Mouse (Mus musculus) midbrain, embryonic 13.5 days (tissue): ENCODE data around the gene Ppp6r2. TPM values are rescaled to one million over a fixed set of nuclear protein-coding genes. Genes with fewer than 3 reads are reported as not detected.
A peak's percentile ranks its signal among the peaks of the same experiment; 100 is the strongest.

ENCODE experiments used
- ATAC-seq: fragments of 200-750 bp; cut with Nextera tagmentation; 2 replicates; pipeline ENCODE4 v1.8.0; 2017; ENCODE audit warnings: mild to moderate bottlenecking, moderate TSS enrichment, moderate library complexity
- H3K27ac ChIP-seq: fragments of 300-500 bp; sonication (generic); 2 replicates; pipeline ENCODE4 v1.5.1; 2015; ENCODE audit warnings: inconsistent platforms, mild to moderate bottlenecking, moderate library complexity
- H3K27me3 ChIP-seq: fragments of 300-500 bp; sonication (generic); 2 replicates; pipeline ENCODE4 v1.6.1; 2015; ENCODE audit warnings: mild to moderate bottlenecking, inconsistent platforms
- H3K36me3 ChIP-seq: fragments of 300-500 bp; sonication (generic); 2 replicates; pipeline ENCODE4 v1.6.1; 2015; ENCODE audit warnings: mild to moderate bottlenecking, inconsistent platforms
- H3K4me1 ChIP-seq: fragments of 300-500 bp; sonication (generic); replicated peaks from 2 replicates; pipeline ENCODE4 v1.6.1; 2015; ENCODE audit warnings: inconsistent platforms
- H3K4me2 ChIP-seq: fragments of 300-500 bp; sonication (generic); replicated peaks from 2 replicates; pipeline ENCODE4 v1.6.1; 2015; ENCODE audit warnings: moderate library complexity, mild to moderate bottlenecking, inconsistent platforms
- H3K4me3 ChIP-seq: fragments of 300-500 bp; sonication (generic); replicated peaks from 2 replicates; pipeline ENCODE4 v1.5.1; 2015; ENCODE audit warnings: mild to moderate bottlenecking, inconsistent platforms
- H3K9ac ChIP-seq: fragments of 300-500 bp; sonication (generic); replicated peaks from 2 replicates; pipeline ENCODE4 v1.6.1; 2015; ENCODE audit warnings: mild to moderate bottlenecking, inconsistent platforms
- H3K9me3 ChIP-seq: fragments of 300-500 bp; sonication (generic); 2 replicates; pipeline ENCODE4 v1.6.1; 2016; ENCODE audit warnings: mild to moderate bottlenecking, inconsistent platforms
- WGBS: fragments of 180-500 bp; shearing (Covaris S2); methylation state at CpG from one replicate; pipeline ENCODE4 v1.1.7; 2015; 5-methylcytosine and 5-hydroxymethylcytosine counted together
- polyA plus RNA-seq: library from polyadenylated mRNA; unstranded; fragments of >200 nt; fragmentation: Nextera tagmentation; extraction: Ambion mirVana; gene quantifications from 2 replicates; pipeline ENCODE4 v1.2.1, GENCODE M21; 2015

Ppp6r2 gene
- polyA plus RNA-seq, 1 experiment from 2014 or later, result 86.6 TPM

GRCm38 (mm10) chr15:89296465-89296864 lies 85.1 kb downstream of the Ppp6r2 start:
- Histone ChIP-seq H3K4me3 (no peak overlapping the region), H3K4me2 (no peak overlapping the region), H3K27me3 (no peaks in the 10 kb centered on the region), H3K4me1 (no peaks in the 10 kb centered on the region), H3K9ac (no peak overlapping the region), H3K36me3 (peaks cover 94% of the 10 kb centered on the region), H3K9me3 (no peaks in the 10 kb centered on the region), H3K27ac (no peak overlapping the region)
- WGBS, result 100% methylated on average over 1 of the region's 1 CpGs
- no peak for ATAC-seq

GRCm38 (mm10) chr15:89297695-89298094 lies 86.3 kb downstream of the Ppp6r2 start:
- Histone ChIP-seq H3K4me2 (no peak overlapping the region), H3K4me3 (no peak overlapping the region), H3K9ac (no peak overlapping the region), H3K4me1 (no peaks in the 10 kb centered on the region), H3K9me3 (no peaks in the 10 kb centered on the region), H3K36me3 (peaks cover 95% of the 10 kb centered on the region), H3K27me3 (no peaks in the 10 kb centered on the region), H3K27ac (no peak overlapping the region)
- ATAC-seq, result no peak
- 97% methylated on average over 2 of the region's 2 CpGs for WGBS

GRCm38 (mm10) chr15:89300180-89300579 lies 88.8 kb downstream of the Ppp6r2 start:
- WGBS, result 86% methylated on average over 13 of the region's 13 CpGs
- no peak for ATAC-seq
- H3K4me3 ChIP-seq, result no peak overlapping the region
- H3K4me2 ChIP-seq, result no peak overlapping the region
- H3K9me3 ChIP-seq, result no peaks in the 10 kb centered on the region
- H3K27me3 ChIP-seq, result no peaks in the 10 kb centered on the region
- H3K9ac ChIP-seq, result no peak overlapping the region
- no peaks in the 10 kb centered on the region for H3K4me1 ChIP-seq
- peaks cover 95% of the 10 kb centered on the region for H3K36me3 ChIP-seq
- H3K27ac ChIP-seq, result no peak overlapping the region

- Histone ChIP-seq H3K27ac (no peak overlapping the region), H3K9me3 (no peaks in the 10 kb centered on the region), H3K36me3 (peaks cover 95% of the 10 kb centered on the region), H3K4me1 (no peaks in the 10 kb centered on the region), H3K4me2 (no peak overlapping the region), H3K9ac (no peak overlapping the region), H3K27me3 (no peaks in the 10 kb centered on the region), H3K4me3 (no peak overlapping the region)
- ATAC-seq, result no peak
- WGBS, result 95% methylated on average over 8 of the region's 8 CpGs
Measured at GRCm38 (mm10) chr15:89300600-89300999, 89.2 kb downstream of the Ppp6r2 start.

- Histone ChIP-seq H3K4me1 (peaks cover 8% of the 10 kb centered on the region), H3K9me3 (no peaks in the 10 kb centered on the region), H3K4me3 (no peak overlapping the region), H3K9ac (no peak overlapping the region), H3K27ac (no peak overlapping the region), H3K36me3 (peaks cover 69% of the 10 kb centered on the region), H3K4me2 (no peak overlapping the region), H3K27me3 (no peaks in the 10 kb centered on the region)
- no peak for ATAC-seq
- 89% methylated on average over 1 of the region's 1 CpGs for WGBS
Measured at GRCm38 (mm10) chr15:89305966-89306365, 94.6 kb downstream of the Ppp6r2 start.

DNA sequence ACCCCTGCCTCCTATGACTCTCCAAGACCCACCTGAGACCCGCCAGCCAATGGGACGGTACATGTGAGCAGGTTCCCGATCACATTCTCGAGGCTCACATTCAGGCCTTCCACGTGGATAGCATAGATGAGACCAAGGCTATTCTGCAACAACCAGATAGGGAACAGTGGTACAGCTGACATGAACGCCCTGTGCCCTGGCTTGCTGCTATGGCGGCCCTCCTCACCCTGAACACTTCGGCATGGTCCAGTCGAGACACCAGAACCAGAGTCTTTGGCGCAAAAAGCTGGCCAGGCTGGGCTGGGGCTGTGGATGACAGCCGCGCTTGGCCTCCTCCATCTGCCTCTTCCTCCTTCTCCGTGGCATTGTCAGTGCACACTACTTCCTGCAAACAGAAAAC lies 96.1 kb downstream of the Ppp6r2 start:
- Histone ChIP-seq H3K4me1 (peaks cover 12% of the 10 kb centered on the region), H3K27ac (no peak overlapping the region), H3K9me3 (no peaks in the 10 kb centered on the region), H3K4me2 (no peak overlapping the region), H3K27me3 (no peaks in the 10 kb centered on the region), H3K36me3 (peaks cover 54% of the 10 kb centered on the region), H3K9ac (no peak overlapping the region), H3K4me3 (no peak overlapping the region)
- 90% methylated on average over 13 of the region's 13 CpGs for WGBS
- no peak for ATAC-seq

- no peak overlapping the region for H3K4me2 ChIP-seq
- no peaks in the 10 kb centered on the region for H3K27me3 ChIP-seq
- H3K9me3 ChIP-seq, result no peaks in the 10 kb centered on the region
- 89% methylated on average over 7 of the region's 7 CpGs for WGBS
- peaks cover 23% of the 10 kb centered on the region for H3K4me1 ChIP-seq
- no peak for ATAC-seq
- H3K27ac ChIP-seq, result no peak overlapping the region
- peaks cover 43% of the 10 kb centered on the region for H3K36me3 ChIP-seq
- no peak overlapping the region for H3K4me3 ChIP-seq
- no peak overlapping the region for H3K9ac ChIP-seq
Measured at GRCm38 (mm10) chr15:89308406-89309139, 97.2 kb downstream of the Ppp6r2 start.

GRCm38 (mm10) chr15:89309962-89310498 lies 98.7 kb downstream of the Ppp6r2 start:
- Histone ChIP-seq H3K9ac (no peak overlapping the region), H3K27me3 (no peaks in the 10 kb centered on the region), H3K4me2 (no peak overlapping the region), H3K4me3 (no peak overlapping the region), H3K9me3 (no peaks in the 10 kb centered on the region), H3K36me3 (peaks cover 28% of the 10 kb centered on the region), H3K4me1 (peaks cover 33% of the 10 kb centered on the region), H3K27ac (no peak overlapping the region)
- no peak for ATAC-seq
- 79% methylated on average over 6 of the region's 6 CpGs for WGBS

GRCm38 (mm10) chr15:89313359-89313758 lies 102.0 kb downstream of the Ppp6r2 start:
- 75% methylated on average over 4 of the region's 4 CpGs for WGBS
- Histone ChIP-seq H3K9ac (0 out of 2 replicates have a peak overlapping the region, but pooled peaks have one; percentile 2), H3K4me2 (peak overlapping the region; percentile 89), H3K9me3 (no peaks in the 10 kb centered on the region), H3K36me3 (no peaks in the 10 kb centered on the region), H3K27me3 (0 out of 2 replicates have a peak, but pooled peaks cover 2% of the 10 kb centered on the region), H3K4me3 (peak overlapping the region; percentile 92; the same call in 1 of the 2 replicates), H3K27ac (no peak overlapping the region), H3K4me1 (peaks cover 38% of the 10 kb centered on the region)
- no peak for ATAC-seq

DNA sequence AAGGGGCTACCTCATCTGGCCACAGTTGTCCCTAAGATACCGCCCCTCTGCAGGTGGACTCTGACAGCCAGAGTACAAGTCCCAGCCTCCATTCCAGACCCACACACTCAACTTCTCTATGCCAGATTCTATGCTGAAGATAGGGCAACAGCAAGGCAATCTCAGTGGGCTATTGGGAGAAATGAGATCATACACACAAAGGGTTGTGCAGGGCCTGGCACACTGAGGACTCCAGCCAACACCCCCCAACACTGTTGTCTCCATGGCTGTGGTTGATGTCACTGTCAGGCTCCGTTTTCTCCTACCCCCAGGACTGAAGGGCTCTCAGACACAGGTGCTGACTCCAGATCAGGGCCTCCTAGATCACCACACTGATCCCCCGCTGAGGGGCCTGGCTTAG lies 102.8 kb downstream of the Ppp6r2 start:
- WGBS, result 31% methylated on average over 3 of the region's 3 CpGs
- Histone ChIP-seq H3K4me3 (peak overlapping the region; percentile 92), H3K4me2 (peak overlapping the region; percentile 89), H3K27me3 (0 out of 2 replicates have a peak, but pooled peaks cover 4% of the 10 kb centered on the region), H3K4me1 (peaks cover 38% of the 10 kb centered on the region), H3K9ac (peak overlapping the region; percentile 87), H3K27ac (no peak overlapping the region), H3K9me3 (no peaks in the 10 kb centered on the region), H3K36me3 (no peaks in the 10 kb centered on the region)
- ATAC-seq, result no peak

DNA sequence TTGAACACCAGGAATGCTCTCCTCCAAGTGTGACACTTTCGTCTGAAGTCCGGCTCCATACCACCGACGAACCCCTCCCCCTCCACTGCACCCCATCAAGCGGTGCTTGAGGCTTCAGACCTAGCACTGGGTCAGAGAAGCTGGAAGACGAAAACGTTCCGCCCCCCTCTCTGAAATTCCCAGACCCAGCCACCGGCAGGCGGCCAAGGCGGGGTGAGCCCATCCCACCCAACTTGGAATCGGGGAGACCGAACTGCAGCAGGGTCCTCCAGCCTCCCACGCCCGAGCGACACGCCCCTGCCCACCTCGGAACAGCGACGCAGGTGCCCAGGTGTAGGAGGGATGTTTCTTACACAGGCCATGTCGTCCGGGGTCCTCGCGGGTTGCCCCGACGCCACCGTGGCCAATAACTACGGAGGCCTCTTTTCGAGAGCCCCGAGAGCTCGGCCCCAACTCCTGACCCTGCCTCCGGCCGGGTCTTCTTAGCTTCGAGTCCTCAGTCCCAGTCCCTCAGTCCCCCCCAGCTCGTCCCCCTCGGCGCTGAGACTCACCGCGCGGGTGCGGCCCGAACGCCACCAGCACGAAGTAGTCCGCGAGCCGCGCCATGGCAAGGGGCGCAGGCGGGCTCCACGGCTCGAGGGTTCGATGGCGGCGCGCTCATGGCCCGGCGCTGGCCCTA lies 103.3 kb downstream of the Ppp6r2 start:
- H3K4me2 ChIP-seq, result peak overlapping the region; percentile 89
- H3K27me3 ChIP-seq, result 0 out of 2 replicates have a peak, but pooled peaks cover 4% of the 10 kb centered on the region
- peaks cover 38% of the 10 kb centered on the region for H3K4me1 ChIP-seq
- peak; percentile 75 for ATAC-seq
- peak overlapping the region; percentile 92 for H3K4me3 ChIP-seq
- peak overlapping the region; percentile 45; the same call in 1 of the 2 replicates for H3K27ac ChIP-seq
- H3K9ac ChIP-seq, result peak overlapping the region; percentile 87
- no peaks in the 10 kb centered on the region for H3K9me3 ChIP-seq
- under 1% methylated on average over 58 of the region's 58 CpGs for WGBS
- no peaks in the 10 kb centered on the region for H3K36me3 ChIP-seq

DNA sequence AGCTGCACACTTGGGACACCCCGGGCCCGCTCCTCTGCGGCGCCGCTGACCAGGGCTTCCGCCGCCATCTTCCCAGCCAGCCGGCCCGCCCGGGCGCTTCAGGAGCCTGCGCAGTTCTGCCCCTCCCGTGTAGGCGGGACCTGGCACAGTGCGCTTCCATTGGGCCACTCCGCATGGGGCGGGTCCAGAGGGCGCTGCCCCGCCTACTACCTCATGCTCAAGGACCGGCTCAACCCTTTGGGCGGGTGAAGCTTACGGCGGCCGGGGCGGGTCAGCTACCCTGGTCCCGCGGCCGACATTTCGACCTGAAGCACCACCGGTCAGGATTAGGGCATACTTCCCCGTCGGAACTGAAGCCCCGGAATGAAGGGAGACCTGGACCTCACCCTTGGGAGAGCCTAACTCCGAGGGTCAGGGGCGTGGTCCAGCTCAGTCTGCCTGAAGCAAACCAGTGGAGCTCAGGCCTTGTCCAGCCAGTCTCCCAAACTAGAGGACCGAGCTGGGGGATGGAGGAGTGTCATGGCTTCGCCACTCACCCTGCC lies 103.9 kb downstream of the Ppp6r2 start, which contains the start of gene Sbf1:
TSS of gene Sbf1 (minus strand) at position 122 of the 542 bp plus-strand sequence.
- H3K27me3 ChIP-seq, result 0 out of 2 replicates have a peak, but pooled peaks cover 4% of the 10 kb centered on the region
- peak within 1 kb of the TSS; percentile 89 for H3K4me2 ChIP-seq
- peak within 1 kb of the TSS; percentile 87 for H3K9ac ChIP-seq
- under 1% methylated on average over 33 of the region's 37 CpGs for WGBS
- H3K36me3 ChIP-seq, result no peaks in the 10 kb centered on the region
- H3K4me3 ChIP-seq, result peak within 1 kb of the TSS; percentile 92
- H3K9me3 ChIP-seq, result no peaks in the 10 kb centered on the region
- peak; percentile 100 for ATAC-seq
- H3K4me1 ChIP-seq, result peaks cover 37% of the 10 kb centered on the region
- peak within 1 kb of the TSS; percentile 68 for H3K27ac ChIP-seq
